Mouse (Mus musculus) bone marrow macrophage, adult 2 months (primary cell): Measurements from ENCODE around the gene Fam76b.

Experiments
- CTCF ChIP-seq: IDR thresholded peaks from 2 replicates; pipeline ENCODE4 v1.5.1; 2012; ENCODE audit warnings: low read depth, mild to moderate bottlenecking, low read length, moderate library complexity
- POLR2A ChIP-seq: IDR thresholded peaks from 2 replicates; pipeline ENCODE4 v1.6.1; 2012; ENCODE audit warnings: mild to moderate bottlenecking, low read depth, low read length, borderline replicate concordance

- TF ChIP-seq CTCF (no peak), POLR2A (no peak)
Measured at GRCm38 (mm10) chr9:13794756-13795155, 32.8 kb upstream of the Fam76b start.
